Mouse (Mus musculus): ENCODE data around the gene Gal3st1. TPM values are rescaled to one million over a fixed set of nuclear protein-coding genes. Genes with fewer than 3 reads are reported as not detected.
A peak's percentile ranks its signal among the peaks of the same experiment; 100 is the strongest.
"Not testable (repeated sequence)": the region's sequence is repeated elsewhere in the genome, so short reads cannot be mapped to it uniquely, and the experiment has no call there.

Gal3st1 gene
- polyA plus RNA-seq (2015; fragmentation: Nextera tagmentation; extraction: Ambion mirVana): 0.17 and 0.52 TPM in 2 replicates

GRCm38 (mm10) chr11:3983291-3983862, at the start of gene Gal3st1:
TSS of gene Gal3st1 (plus strand) at chr11:3983636.
- no peaks in the 10 kb centered on the region for H3K9me3 ChIP-seq
- peaks cover 30% of the 10 kb centered on the region for H3K36me3 ChIP-seq
- peak within 1 kb of the TSS; percentile 81 for H3K4me2 ChIP-seq
- no peak for ATAC-seq (ENCODE audit: extremely low read depth, insufficient number of reproducible peaks, low FRiP score, low TSS enrichment)
- WGBS: 2% methylated on average over 27 of the region's 37 CpGs
- peaks cover 27% of the 10 kb centered on the region for H3K4me1 ChIP-seq
- peak within 1 kb of the TSS; percentile 75 for H3K9ac ChIP-seq
- H3K4me3 ChIP-seq: peak within 1 kb of the TSS; percentile 54
- peaks cover 25% of the 10 kb centered on the region for H3K27me3 ChIP-seq (replicated peaks)
- H3K27ac ChIP-seq (replicated peaks): no peak within 1 kb of the TSS

DNA sequence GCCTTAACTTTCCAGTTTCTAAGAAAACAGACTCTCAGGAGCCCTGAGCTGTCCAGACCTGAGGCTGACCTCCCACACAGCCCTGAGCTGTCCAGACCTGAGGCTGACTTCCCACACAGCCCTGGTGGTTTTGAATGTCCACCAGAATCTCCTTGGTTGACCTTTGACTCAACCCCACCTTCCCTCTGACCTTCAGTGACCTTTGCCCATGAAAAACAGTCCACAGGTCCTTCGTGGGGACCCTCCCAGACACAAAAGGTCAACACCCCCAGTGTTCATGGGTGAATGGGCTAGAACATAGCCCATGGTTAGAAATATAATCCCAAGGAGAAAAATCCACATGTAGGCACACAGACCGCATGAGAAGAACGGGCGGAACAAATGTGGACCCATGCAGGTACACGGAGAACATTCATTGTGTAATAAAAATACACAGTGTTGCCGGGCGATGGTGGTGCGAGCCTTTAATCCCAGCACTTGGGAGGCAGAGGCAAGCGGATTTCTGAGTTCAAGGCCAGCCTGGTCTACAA, 49.6 kb upstream of the Gal3st1 start:
- 0 out of 2 replicates have a peak, but pooled peaks cover 11% of the 10 kb centered on the region for H3K27me3 ChIP-seq (replicated peaks)
- H3K9ac ChIP-seq: no peak overlapping the region
- no peak for ATAC-seq (ENCODE audit: extremely low read depth, insufficient number of reproducible peaks, low FRiP score, low TSS enrichment)
- no peaks in the 10 kb centered on the region for H3K36me3 ChIP-seq
- H3K9me3 ChIP-seq: no peaks in the 10 kb centered on the region
- H3K4me1 ChIP-seq: peaks cover 24% of the 10 kb centered on the region
- no peak overlapping the region for H3K27ac ChIP-seq (replicated peaks)
- H3K4me3 ChIP-seq: no peak overlapping the region
- no peak overlapping the region for H3K4me2 ChIP-seq
- WGBS: 89% methylated on average over 9 of the region's 9 CpGs

GRCm38 (mm10) chr11:3935135-3935534, 48.3 kb upstream of the Gal3st1 start:
- H3K4me2 ChIP-seq: no peak overlapping the region
- no peak overlapping the region for H3K27ac ChIP-seq (replicated peaks)
- 70% methylated on average over 4 of the region's 4 CpGs for WGBS
- no peak overlapping the region for H3K9ac ChIP-seq
- no peaks in the 10 kb centered on the region for H3K36me3 ChIP-seq
- no peak overlapping the region for H3K4me3 ChIP-seq
- 0 out of 2 replicates have a peak, but pooled peaks cover 14% of the 10 kb centered on the region for H3K27me3 ChIP-seq (replicated peaks)
- H3K4me1 ChIP-seq: peaks cover 21% of the 10 kb centered on the region
- H3K9me3 ChIP-seq: no peaks in the 10 kb centered on the region
- no peak for ATAC-seq (ENCODE audit: extremely low read depth, insufficient number of reproducible peaks, low FRiP score, low TSS enrichment)

- no peak overlapping the region for H3K27ac ChIP-seq (replicated peaks)
- no peak overlapping the region for H3K9ac ChIP-seq
- H3K4me1 ChIP-seq: peaks cover 9% of the 10 kb centered on the region
- no peaks in the 10 kb centered on the region for H3K36me3 ChIP-seq
- no peaks in the 10 kb centered on the region for H3K9me3 ChIP-seq
- ATAC-seq (ENCODE audit: extremely low read depth, insufficient number of reproducible peaks, low FRiP score, low TSS enrichment): no peak
- H3K4me2 ChIP-seq: no peak overlapping the region
- 90% methylated on average over 3 of the region's 3 CpGs for WGBS
- 0 out of 2 replicates have a peak, but pooled peaks cover 14% of the 10 kb centered on the region for H3K27me3 ChIP-seq (replicated peaks)
- no peak overlapping the region for H3K4me3 ChIP-seq
These were observed 47.1 kb upstream of the Gal3st1 start for GRCm38 (mm10) chr11:3936318-3936717.

DNA sequence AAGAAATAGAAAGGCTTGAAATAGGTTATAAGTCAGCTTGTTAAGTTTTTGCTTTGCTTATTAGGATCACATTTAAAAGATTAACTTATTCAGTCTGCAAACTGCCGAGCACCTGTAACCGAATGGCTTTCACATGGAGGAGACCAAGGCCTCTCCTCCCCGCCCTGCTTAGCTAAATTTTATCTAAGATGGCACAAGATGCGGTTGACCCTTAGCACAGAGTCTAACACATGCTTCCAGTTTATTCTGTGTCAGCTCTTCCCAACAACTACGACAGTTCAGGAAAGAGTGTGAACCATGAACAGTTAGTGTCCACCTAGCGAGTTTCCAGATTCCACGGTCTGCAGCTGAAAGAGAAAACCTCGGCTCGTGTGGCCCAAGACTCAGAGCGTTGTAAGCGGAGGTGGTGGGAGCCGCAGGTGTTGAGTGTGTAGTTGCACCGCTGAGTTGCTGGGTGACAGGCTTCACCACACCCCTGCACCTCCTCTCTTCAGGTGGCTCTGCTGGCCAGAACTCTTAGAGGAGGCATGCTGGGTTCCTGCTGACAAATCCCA, 46.0 kb upstream of the Gal3st1 start:
- 62% methylated on average over 13 of the region's 13 CpGs for WGBS
- no peak overlapping the region for H3K9ac ChIP-seq
- no peaks in the 10 kb centered on the region for H3K9me3 ChIP-seq
- no peaks in the 10 kb centered on the region for H3K36me3 ChIP-seq
- no peak overlapping the region for H3K27ac ChIP-seq (replicated peaks)
- no peak overlapping the region for H3K4me2 ChIP-seq
- peaks cover 5% of the 10 kb centered on the region for H3K4me1 ChIP-seq
- ATAC-seq (ENCODE audit: extremely low read depth, insufficient number of reproducible peaks, low FRiP score, low TSS enrichment): no peak
- H3K4me3 ChIP-seq: no peak overlapping the region
- H3K27me3 ChIP-seq (replicated peaks): peaks cover 16% of the 10 kb centered on the region; the same call in 1 of the 2 replicates

DNA sequence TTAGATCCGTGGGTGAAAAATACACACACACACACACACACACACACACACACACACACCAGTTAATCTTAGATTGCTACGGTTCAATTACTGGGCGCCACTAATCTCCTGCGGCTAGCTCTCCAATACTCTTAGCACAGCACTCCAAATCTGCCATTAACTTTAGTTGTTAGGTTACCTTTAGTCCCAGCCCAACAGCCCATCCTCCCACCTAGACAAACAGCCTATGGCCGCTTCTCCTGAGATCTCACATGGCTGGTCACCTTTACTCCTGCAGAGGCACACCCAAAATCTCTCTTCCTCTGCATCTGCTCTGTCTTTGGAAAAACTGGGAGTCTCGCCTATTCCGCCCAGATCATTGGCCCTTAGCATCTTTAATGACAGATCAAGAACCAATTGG, 42.1 kb upstream of the Gal3st1 start:
- H3K27me3 ChIP-seq (replicated peaks): peaks cover 38% of the 10 kb centered on the region
- no peaks in the 10 kb centered on the region for H3K9me3 ChIP-seq
- H3K27ac ChIP-seq (replicated peaks): no peak overlapping the region
- ATAC-seq (ENCODE audit: extremely low read depth, insufficient number of reproducible peaks, low FRiP score, low TSS enrichment): no peak
- no peak overlapping the region for H3K9ac ChIP-seq
- H3K36me3 ChIP-seq: no peaks in the 10 kb centered on the region
- 80% methylated on average over 7 of the region's 7 CpGs for WGBS
- H3K4me1 ChIP-seq: no peaks in the 10 kb centered on the region
- H3K4me2 ChIP-seq: no peak overlapping the region
- no peak overlapping the region for H3K4me3 ChIP-seq

DNA sequence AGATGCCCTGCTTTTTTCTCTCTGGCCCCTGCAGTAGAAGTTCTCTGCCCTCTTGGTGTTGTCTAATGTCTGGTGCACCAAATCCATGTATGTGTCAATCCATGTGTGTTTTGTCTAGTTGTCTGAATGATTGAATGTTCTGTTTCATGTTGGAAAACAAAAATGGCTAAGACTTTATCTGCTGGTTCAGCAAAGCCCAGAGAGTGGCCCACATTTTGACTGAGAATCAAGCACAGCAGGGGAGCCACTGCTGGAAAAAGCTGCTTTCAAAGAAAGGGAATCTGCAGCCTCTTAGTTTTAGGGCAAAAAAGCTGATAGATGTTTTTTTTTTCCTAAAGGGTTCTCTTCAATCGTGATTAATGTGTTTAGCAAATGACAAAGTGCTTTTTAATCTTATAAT, 37.0 kb upstream of the Gal3st1 start:
- H3K9me3 ChIP-seq: no peaks in the 10 kb centered on the region
- H3K9ac ChIP-seq: no peak overlapping the region
- no peaks in the 10 kb centered on the region for H3K4me1 ChIP-seq
- H3K27me3 ChIP-seq (replicated peaks): peaks cover 33% of the 10 kb centered on the region
- 23% methylated on average over 1 of the region's 1 CpGs for WGBS
- H3K36me3 ChIP-seq: no peaks in the 10 kb centered on the region
- no peak overlapping the region for H3K4me3 ChIP-seq
- no peak for ATAC-seq (ENCODE audit: extremely low read depth, insufficient number of reproducible peaks, low FRiP score, low TSS enrichment)
- H3K4me2 ChIP-seq: no peak overlapping the region
- no peak overlapping the region for H3K27ac ChIP-seq (replicated peaks)

DNA sequence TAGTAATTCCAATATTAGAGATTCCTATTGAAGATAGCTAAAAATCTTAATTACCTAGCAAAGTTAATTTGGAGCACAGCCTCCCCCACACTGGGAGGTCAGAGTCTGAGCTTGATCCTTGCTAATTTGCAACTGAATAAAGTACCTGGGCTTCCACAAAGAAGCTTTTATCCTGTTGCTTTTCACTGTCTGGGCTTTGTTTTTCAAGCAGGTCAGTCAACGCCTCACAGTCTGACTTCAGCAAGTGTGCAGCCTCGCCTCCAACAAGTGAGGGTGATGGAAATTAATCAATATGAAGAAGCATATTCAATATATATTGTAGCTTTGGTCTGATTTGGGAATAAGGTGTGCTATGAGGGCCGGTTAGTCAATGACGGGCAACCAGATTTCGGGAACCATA, 28.6 kb upstream of the Gal3st1 start:
- H3K36me3 ChIP-seq; H3K4me1 ChIP-seq; H3K27ac ChIP-seq (replicated peaks); H3K4me2 ChIP-seq; H3K27me3 ChIP-seq (replicated peaks); H3K4me3 ChIP-seq; H3K9ac ChIP-seq; H3K9me3 ChIP-seq; ATAC-seq (ENCODE audit: extremely low read depth, insufficient number of reproducible peaks, low FRiP score, low TSS enrichment): not testable (repeated sequence)
- WGBS: 77% methylated on average over 5 of the region's 5 CpGs

- not testable (repeated sequence) for H3K27ac ChIP-seq (replicated peaks); H3K9me3 ChIP-seq; H3K36me3 ChIP-seq; ATAC-seq (ENCODE audit: extremely low read depth, insufficient number of reproducible peaks, low FRiP score, low TSS enrichment); H3K4me2 ChIP-seq; H3K9ac ChIP-seq; H3K4me1 ChIP-seq; H3K27me3 ChIP-seq (replicated peaks); H3K4me3 ChIP-seq
- WGBS: 66% methylated on average over 4 of the region's 4 CpGs
These were observed 28.1 kb upstream of the Gal3st1 start for GRCm38 (mm10) chr11:3955371-3955770.

DNA sequence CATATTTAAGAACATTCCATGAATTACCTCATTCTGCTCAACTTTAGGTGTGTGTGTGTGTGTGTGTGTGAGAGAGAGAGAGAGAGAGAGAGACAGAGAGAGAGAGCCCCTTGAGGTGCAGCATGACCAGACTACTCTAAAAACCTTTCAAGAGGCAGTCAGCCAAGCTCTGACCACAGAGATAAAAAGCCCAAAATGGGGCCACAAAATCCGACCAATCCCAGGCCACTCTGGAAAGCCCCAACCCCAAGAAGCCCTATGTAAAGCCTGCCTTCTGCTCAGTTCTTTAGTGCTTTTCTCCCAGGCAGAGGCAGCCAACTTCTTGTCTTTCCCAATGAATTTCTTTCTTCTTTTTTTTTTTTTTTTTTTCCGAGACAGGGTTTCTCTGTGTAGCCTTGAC, 22.5 kb upstream of the Gal3st1 start:
- H3K4me3 ChIP-seq: no peak overlapping the region
- H3K27me3 ChIP-seq (replicated peaks): peaks cover 9% of the 10 kb centered on the region
- no peak overlapping the region for H3K9ac ChIP-seq
- no peaks in the 10 kb centered on the region for H3K9me3 ChIP-seq
- H3K4me1 ChIP-seq: peaks cover 17% of the 10 kb centered on the region
- no peak overlapping the region for H3K27ac ChIP-seq (replicated peaks)
- no peak overlapping the region for H3K4me2 ChIP-seq
- no peaks in the 10 kb centered on the region for H3K36me3 ChIP-seq
- no peak for ATAC-seq (ENCODE audit: extremely low read depth, insufficient number of reproducible peaks, low FRiP score, low TSS enrichment)
- WGBS: 40% methylated on average over 2 of the region's 2 CpGs

DNA sequence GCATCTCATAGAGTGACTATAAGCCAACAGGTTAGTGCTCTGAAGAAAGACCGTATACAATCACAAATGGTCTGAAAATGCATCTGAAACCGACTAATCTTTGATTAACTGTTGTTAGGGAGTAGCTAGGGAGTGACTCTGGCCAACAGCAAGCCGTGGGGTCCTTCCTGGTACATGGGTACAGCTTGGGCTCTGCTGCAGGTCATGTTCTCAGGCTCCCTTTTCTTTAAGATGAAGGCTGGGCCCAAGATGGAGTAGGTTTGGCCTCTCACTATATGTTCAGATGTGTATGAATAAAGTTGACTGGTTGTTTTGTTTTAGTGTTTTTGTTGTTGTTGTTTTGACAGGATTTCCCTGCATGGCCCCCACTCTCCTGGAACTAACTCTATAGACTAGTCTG, 21.7 kb upstream of the Gal3st1 start:
- Histone ChIP-seq H3K9ac (no peak overlapping the region), H3K4me2 (no peak overlapping the region), H3K27ac (replicated peaks) (no peak overlapping the region), H3K9me3 (no peaks in the 10 kb centered on the region), H3K27me3 (replicated peaks) (peaks cover 9% of the 10 kb centered on the region), H3K4me1 (peaks cover 21% of the 10 kb centered on the region), H3K4me3 (no peak overlapping the region), H3K36me3 (0 out of 2 replicates have a peak, but pooled peaks cover 6% of the 10 kb centered on the region)
- 56% methylated on average over 3 of the region's 3 CpGs for WGBS
- no peak for ATAC-seq (ENCODE audit: extremely low read depth, insufficient number of reproducible peaks, low FRiP score, low TSS enrichment)

- Histone ChIP-seq H3K27ac (replicated peaks) (peak overlapping the region; percentile 73; the same call in 1 of the 2 replicates), H3K4me2 (peak overlapping the region; percentile 93), H3K27me3 (replicated peaks) (peaks cover 9% of the 10 kb centered on the region), H3K9me3 (no peaks in the 10 kb centered on the region), H3K4me3 (peak overlapping the region; percentile 74), H3K4me1 (peaks cover 21% of the 10 kb centered on the region), H3K9ac (peak overlapping the region; percentile 88), H3K36me3 (peaks cover 18% of the 10 kb centered on the region)
- no peak for ATAC-seq (ENCODE audit: extremely low read depth, insufficient number of reproducible peaks, low FRiP score, low TSS enrichment)
- 82% methylated on average over 10 of the region's 10 CpGs for WGBS
These were observed 20.3 kb upstream of the Gal3st1 start for GRCm38 (mm10) chr11:3963155-3963554.
